Mouse (Mus musculus): Measurements from ENCODE around the gene Pip4k2a.

The Pip4k2a gene

GRCm38 (mm10) chr2:18955022-18955421, 42.9 kb downstream of the Pip4k2a start:
- no peak for DNase-seq

DNA sequence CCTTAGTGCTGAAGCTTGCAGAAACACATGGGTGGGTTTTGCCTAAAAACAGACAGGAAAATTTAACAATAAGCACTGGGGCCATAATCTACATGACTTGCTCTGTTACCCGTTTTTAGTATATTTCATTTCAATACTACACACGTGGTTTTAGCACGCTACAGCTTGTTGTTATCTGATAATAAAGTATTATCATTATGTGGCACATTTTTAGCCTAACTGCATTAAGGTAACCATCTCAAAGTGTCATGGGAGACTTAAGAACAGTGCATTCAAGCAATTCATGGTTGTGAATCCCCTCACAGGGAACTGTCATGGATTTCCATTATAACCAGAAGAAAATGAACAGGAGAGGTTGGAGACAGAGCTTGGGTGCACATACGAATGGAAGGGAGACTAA, 43.5 kb downstream of the Pip4k2a start:
- no peak for DNase-seq

GRCm38 (mm10) chr2:18952102-18952673, 45.7 kb downstream of the Pip4k2a start:
- no peak for DNase-seq

- DNase-seq = no peak
Measured at GRCm38 (mm10) chr2:18950758-18951157, 47.2 kb downstream of the Pip4k2a start.

DNA sequence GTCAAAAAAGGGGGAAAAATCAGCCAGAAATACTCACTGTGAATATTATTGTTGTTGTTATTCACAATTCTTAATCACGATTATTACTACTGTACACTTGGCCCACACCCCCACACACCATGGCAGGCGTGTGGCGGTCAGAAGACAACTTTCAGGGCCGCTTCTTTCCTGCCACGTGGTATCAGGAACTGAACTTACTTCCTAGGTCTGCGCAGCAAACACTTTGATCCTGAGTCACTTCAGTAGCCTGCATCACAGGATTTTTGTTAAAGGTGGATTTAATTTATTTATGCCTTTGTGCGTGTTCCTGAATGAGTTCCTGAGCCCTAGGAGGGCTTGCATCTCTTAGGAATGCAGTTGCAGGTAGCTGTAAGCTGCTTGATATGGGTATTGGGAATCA, 49.2 kb downstream of the Pip4k2a start:
- DNase-seq = no peak

GRCm38 (mm10) chr2:18947669-18948459, 50.1 kb downstream of the Pip4k2a start:
- DNase-seq = no peak

DNA sequence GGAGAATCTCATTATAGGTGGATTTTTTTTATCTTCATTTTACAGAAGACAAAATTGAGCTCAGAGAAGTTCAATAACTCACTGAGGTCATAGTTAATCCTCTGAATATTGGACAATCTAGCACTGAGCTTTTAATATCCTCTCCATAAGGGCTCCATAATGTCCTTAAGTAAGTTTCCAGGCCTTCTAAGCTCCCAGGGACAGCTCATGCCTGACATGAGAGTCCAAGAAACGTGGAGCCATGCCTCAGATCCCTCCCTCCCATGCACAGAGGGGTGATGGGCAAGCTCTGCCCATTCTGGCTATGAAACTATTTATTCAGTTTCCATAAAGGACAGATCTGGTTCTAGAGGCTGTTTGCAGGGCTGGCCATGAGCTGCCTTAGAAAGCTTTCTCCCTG, 52.5 kb downstream of the Pip4k2a start:
- DNase-seq = no peak

- no peak for DNase-seq
Measured at GRCm38 (mm10) chr2:18943930-18944329, 54.0 kb downstream of the Pip4k2a start.

GRCm38 (mm10) chr2:18943366-18943765, 54.6 kb downstream of the Pip4k2a start:
- DNase-seq = no peak

DNA sequence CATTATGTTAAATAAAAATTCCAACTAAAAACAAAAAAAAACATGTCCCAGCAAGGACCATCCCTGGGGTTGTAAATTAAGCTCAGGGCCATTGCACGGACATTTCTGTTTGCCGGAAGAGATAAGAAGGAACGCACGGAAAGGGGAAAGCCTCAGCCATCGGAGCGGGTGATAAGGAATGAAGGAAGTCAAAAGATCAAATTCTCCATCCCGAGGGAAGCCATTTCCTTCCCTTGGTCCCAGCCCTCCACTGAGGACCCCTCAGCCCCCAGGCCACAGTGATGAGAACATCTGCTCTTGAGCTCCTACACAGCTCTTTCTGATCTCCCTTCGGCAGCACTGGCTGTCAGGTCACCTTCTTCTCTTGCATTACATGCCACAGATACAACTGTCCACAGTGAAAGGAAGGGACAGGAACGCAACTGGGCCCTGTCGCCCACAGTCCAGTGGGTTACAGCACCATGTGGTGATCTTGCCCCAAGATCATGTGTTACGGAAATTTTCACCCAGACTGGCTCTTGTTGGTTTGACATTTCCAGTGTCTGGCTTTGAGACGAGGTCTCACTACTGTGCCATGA, 57.1 kb downstream of the Pip4k2a start:
- no peak for DNase-seq

- no peak for DNase-seq
Measured at GRCm38 (mm10) chr2:18938923-18939329, 59.0 kb downstream of the Pip4k2a start.

GRCm38 (mm10) chr2:18938232-18938631, 59.7 kb downstream of the Pip4k2a start:
- DNase-seq = no peak

DNA sequence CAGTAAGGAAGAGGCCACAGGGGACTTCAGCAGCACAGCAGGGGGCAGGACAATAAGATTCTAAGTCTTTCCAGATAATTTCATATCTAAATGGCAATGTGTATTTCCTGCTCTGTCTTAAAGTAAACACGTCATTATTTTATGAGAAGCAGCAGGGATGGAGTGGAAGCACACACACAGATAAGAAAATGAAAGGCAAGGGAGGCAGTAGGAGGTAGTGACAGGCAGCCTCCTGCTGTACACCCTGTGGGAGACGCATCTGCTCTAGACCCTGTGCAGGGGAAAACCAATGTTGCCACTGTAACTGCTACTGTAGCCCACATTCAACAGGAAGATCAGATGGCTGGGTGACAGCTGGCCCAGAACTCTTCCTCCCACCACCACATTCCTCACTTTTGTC, 60.3 kb downstream of the Pip4k2a start:
- DNase-seq = no peak

- DNase-seq = no peak
Measured at GRCm38 (mm10) chr2:18936446-18936845, 61.5 kb downstream of the Pip4k2a start.

DNA sequence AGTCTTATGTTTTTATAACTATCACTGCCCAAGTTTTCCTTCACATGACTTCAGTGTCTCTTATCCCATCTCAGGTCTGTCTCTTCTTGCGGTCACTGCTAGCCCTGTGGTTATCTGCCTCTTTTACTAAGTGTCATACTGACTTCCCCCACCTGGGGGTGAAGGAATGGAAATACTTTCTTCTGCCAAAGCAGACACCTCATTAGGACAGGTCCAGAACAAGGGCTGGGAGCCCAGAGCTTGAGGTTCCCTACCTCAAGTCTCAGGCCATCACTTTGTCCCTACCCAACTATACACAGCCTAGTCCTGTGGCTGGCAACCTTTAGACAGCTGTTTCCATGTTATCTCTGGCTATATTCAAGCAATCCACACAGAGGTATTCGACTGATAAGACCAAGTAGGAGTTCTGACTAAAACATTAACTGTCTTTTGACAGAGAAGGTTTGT, 62.3 kb downstream of the Pip4k2a start:
- no peak for DNase-seq

DNA sequence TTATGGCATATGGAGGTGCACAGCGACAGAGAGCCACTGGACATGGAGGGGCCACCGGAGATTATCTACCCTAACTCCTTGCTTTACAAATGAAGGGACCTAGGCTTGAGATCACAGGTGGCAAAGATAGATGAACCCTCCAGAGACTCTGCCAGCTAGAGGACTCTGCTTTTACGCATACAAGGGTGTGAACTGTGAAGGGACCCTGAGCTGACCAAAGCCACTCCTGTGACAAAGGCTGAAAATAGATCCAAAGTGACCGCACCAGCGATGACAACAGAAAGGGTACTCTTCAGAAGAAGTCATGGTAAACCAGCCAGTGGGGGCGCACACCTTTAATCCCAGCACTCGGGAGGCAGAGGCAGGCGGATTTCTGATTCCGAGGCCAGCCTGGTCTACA, 63.8 kb downstream of the Pip4k2a start:
- DNase-seq = no peak

DNA sequence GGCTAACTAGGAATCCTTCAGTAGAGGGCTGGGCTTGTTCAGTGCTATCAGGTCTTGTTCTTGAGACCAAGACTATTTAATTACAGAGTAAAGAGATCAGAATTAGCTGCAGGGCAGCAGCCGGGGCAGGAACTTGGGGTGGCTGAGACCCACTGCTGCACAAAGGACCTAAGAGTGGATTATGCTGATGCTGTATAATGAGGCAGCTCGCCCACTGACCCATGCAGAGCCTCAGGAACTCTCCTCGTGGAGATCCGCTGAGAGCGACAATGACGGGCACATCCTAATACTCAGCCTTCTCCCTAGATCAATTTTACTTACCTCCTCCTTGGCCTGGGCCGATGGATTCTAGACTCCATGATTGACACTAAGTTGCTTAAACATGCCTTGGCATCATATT, 64.5 kb downstream of the Pip4k2a start:
- no peak for DNase-seq

- DNase-seq = no peak
Measured at GRCm38 (mm10) chr2:18930318-18931060, 67.4 kb downstream of the Pip4k2a start.

DNA sequence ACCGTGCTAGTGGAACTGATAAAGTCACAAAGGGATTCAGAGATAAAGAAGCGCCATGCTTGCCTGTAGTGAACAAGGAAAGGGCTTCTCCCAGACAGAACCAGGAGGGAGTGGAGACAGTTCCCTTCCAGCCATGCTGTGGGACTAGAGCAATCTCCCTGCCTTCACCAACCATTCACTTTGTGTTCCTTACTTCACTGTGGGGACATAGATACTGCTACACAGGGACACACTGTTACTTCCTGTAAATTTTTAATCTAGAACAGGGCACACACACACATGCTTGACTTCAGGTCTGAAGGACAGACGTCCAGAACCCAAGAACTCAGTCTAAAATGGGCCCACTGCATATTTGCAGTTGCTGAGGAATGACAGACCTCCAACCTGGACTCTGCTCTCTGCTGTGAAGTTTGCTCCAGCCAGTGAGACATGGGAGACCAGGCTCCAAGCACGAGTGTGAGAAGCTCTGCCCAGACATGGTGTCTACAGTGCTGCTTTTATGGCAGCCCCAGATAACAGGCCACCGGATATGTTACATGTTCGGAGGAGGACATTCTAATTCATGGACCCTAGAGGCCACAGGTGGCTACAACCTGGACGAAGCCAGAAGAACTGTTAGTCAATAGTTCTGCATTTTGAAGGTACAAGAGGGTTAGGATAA, 69.2 kb downstream of the Pip4k2a start:
- no peak for DNase-seq

DNA sequence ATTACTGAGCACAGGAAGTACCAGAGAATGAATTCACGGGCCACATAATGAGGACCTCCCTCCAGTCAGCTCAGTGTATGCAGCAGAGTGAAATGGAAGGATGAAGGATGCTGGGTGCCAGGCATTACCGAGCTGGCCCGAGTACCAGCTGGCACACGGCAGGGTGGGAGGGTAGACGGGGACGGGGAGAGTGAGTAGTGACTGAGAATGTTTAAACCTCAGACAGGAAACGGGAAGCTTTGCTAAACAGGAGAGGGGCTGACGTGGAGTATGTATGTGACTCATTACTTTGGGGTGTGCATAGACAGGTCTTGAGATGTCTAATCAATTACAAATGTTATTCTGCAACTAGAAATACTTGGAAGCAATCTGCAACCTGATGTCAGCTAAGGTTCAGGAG, 69.7 kb downstream of the Pip4k2a start:
- DNase-seq = no peak

GRCm38 (mm10) chr2:18923806-18924595, 73.9 kb downstream of the Pip4k2a start:
- DNase-seq = no peak

DNA sequence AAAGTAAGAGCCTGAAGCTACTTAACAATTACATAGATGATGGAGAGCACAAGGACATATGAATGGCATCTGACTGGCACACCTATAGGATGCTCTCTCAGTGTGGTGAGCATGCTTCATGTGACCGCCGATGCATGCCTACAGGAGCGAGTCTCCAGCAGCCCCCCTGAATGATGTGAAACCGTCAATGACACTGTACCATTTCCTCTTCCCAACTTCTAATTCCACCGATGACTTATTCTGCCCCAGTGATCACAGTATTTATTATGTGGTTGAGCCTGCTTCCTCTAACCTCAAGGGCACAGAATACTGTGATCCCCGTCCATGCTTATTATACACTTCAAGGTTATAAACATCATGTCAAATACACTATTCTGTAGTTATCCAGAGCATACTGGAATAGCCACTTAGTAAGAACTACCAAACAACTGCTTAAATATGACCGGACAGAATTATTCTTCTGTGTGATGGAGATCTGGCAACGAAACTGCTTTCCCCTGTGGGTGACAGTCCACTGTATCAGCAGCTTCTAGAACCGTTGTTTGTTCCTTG, 74.8 kb downstream of the Pip4k2a start:
- DNase-seq = no peak
